Mouse (Mus musculus) testis, adult 10 weeks (tissue): ENCODE results near the gene Dnajb3. TPM values are rescaled to one million over a fixed set of nuclear protein-coding genes. Genes with fewer than 3 reads are reported as not detected.

Experiments used
- polyA plus RNA-seq: library from polyadenylated mRNA; stranded (reverse); fragments of 350-450 nt; fragmentation: Illumina TruSeq; extraction: RNeasy Lipid Tissue Mini Kit (QIAGEN cat#74804); gene quantifications from one replicate; pipeline ENCODE4 v1.2.3, GENCODE M21; 2014; ENCODE audit warnings: low read depth, low replicate concordance

Gene Dnajb3
- polyA plus RNA-seq = 799 TPM

DNA sequence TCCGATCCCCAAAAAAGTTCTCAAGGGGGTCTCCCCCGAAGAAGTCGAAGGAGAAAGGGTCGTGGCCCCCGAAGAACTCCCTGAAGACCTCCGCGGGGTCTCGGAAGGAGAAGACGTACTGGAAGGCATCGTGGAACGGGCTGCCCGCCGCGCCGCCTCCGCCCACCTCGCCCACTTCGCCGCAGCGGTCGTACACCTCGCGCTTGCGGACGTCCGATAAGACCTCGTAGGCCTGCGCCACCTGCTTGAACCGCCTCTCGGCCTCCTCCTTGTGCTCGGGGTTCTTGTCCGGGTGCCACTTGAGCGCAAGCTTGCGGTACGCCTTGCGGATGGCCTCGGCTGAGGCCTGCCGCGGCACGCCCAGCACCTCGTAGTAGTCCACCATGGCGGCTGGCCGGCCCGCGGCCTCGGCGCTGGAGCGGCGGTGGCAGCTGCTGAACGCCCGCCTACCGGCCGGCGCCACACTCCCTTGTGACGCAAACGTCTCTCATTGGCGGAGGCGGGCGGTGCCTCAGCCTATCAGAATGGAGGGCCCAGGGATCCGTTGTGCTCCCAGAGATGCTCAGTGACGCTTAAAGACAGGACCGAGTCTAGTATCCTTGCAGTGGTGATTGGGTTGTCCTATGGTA lies at the start of gene Dnajb3:
TSS of gene Dnajb3 (minus strand) at position 489 of the 629 bp plus-strand sequence.

DNA sequence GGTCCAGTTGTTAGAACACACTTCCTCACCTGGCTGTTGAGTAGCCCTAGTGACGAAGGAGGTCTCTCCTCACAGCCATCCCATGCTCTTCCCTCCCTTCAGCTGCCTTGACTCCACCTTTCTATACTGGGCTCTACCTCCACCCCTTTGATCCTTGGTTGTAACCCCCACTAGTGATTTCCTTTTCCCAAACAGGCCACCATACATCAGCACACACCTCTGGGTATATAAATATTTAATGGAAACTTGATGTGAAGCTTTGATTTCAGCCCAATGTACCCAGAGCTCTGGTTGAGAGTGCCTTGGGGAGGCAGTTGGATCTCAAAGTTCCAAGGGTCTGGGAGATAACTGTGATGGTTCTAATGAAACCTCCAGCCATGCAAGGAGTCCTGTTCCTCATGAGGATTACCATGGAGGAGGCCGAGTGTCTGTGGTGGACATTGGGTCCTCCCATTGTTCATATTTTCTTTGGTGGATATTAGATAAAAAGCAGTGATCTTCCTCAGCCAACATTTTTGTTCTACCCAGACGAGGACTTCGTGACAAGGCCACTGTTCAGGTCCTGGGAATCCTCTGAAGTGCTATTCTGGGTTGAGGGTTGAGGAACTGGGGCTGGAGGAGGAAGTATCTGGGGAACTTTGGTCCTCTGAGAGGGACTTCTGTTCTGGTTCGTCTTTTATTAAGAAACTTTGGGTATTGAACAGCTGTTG lies 21.2 kb upstream of the Dnajb3 start, which contains the start of gene Mroh2a:
TSS of gene Mroh2a (plus strand) at position 317 of the 710 bp plus-strand sequence.

DNA sequence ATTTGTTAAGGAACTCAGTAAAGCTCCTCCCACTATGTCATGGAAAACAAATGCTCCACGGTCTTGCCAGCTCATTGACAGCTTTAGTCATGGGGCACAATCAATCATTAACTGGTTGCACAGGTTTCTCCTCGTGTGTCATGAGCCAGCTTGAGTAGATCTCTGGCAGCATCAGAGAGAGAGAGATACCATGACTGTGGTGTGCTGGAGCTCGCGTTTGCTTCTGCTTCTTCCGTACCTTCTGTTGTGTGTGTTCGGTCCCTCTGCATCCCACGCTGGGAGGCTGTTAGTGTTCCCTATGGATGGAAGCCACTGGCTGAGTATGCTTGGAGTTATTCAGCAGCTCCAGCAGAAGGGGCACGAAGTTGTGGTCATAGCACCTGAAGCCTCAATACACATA lies 6.2 kb upstream of the Dnajb3 start, which contains the start of gene Ugt1a1:
TSS of gene Ugt1a1 (plus strand) at position 148 of the 400 bp plus-strand sequence.

DNA sequence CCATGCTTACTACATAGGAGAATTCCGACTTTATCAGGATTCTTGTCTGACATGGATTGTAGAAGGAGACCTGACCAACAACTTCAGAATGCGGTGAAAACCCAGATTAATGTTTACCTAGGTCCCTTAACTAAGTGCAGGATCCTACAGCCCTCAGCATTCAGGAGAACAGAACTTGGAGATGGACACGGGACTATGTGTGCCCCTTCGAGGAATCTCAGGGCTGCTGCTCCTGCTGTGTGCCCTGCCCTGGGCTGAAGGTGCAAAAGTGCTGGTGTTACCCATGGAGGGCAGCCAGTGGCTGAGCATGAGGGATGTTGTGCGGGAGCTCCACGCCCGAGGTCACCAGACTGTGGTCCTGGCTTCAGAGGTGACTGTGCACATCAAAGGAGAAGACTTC lies 5.1 kb downstream of the Dnajb3 start, which contains the start of gene Ugt1a2:
TSS of gene Ugt1a2 (plus strand) at position 146 of the 400 bp plus-strand sequence.

DNA sequence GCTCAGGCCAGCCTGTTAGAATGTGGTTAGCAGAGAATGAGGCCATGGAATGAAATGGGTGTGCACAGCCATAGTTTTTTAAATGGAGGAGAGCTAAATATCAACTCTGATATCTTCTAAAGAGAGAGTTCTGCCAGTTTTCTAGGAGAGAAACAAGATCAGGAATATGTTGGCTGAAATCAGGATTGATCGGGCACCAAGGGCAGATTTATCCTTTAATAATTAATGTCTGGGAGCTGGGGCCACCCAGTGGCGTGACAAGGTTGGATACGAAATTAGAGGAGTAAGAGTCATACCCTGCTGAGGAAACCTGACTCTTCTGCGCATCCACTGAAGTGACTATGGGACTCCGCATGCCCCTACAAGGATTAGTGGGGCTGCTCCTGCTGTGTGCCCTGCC lies 39.9 kb downstream of the Dnajb3 start, which contains the start of gene Ugt1a5:
TSS of gene Ugt1a5 (plus strand) at position 302 of the 400 bp plus-strand sequence.

Other genes starting within 250 kb of the Dnajb3 start
- gene Usp40, start 197.2 kb downstream of the Dnajb3 start, polyA plus RNA-seq = 23.4 TPM
- gene Ugt1a10, start 150.4 kb downstream of the Dnajb3 start, polyA plus RNA-seq = not detected
- gene Ugt1a9, start 135.0 kb downstream of the Dnajb3 start, polyA plus RNA-seq = not detected
- not detected for gene Ugt1a8, start 118.0 kb downstream of the Dnajb3 start, polyA plus RNA-seq
- gene Ugt1a7c, start 110.7 kb downstream of the Dnajb3 start, polyA plus RNA-seq = 22.5 TPM
- gene Ugt1a6b, start 102.5 kb downstream of the Dnajb3 start, polyA plus RNA-seq = 2.3 TPM
- gene Ugt1a6a, start 71.0 kb downstream of the Dnajb3 start, polyA plus RNA-seq = 42.1 TPM
- gene Ugt1a5, start 39.8 kb downstream of the Dnajb3 start, polyA plus RNA-seq = not detected
- gene Ugt1a2, start 5.2 kb downstream of the Dnajb3 start, polyA plus RNA-seq = 0.14 TPM
- gene Ugt1a1, start 6.2 kb upstream of the Dnajb3 start, polyA plus RNA-seq = 0.57 TPM
- 78.3 TPM for gene Mroh2a, start 21.2 kb upstream of the Dnajb3 start, polyA plus RNA-seq
- gene Hjurp, start 71.9 kb upstream of the Dnajb3 start, polyA plus RNA-seq = 27.0 TPM
- gene Trpm8, start 71.9 kb upstream of the Dnajb3 start, polyA plus RNA-seq = 2.1 TPM
- not detected for gene Spp2, start 201.2 kb upstream of the Dnajb3 start, polyA plus RNA-seq